Mouse (Mus musculus) embryonic facial prominence, embryonic 14.5 days (tissue): Measurements from ENCODE around the gene Panx1. TPM values are rescaled to one million over a fixed set of nuclear protein-coding genes. Genes with fewer than 3 reads are reported as not detected.

Experiments
- ATAC-seq: fragments of 200-750 bp; cut with Nextera tagmentation; 2 replicates; pipeline ENCODE4 v1.8.0; 2017; ENCODE audit warnings: low read depth, moderate number of reproducible peaks, moderate TSS enrichment
- DNase-seq: peaks from one replicate; pipeline ENCODE4 v3.0.0-alpha.2; 2015; ENCODE audit warnings: low spot score
- H3K27ac ChIP-seq: fragments of 300-500 bp; sonication (generic); replicated peaks from 2 replicates; pipeline ENCODE4 v1.5.1; 2014; ENCODE audit warnings: low read depth, mild to moderate bottlenecking, low read length, moderate library complexity
- H3K27me3 ChIP-seq: fragments of 300-500 bp; sonication (generic); replicated peaks from 2 replicates; pipeline ENCODE4 v1.6.1; 2014; ENCODE audit warnings: low read length; ENCODE audit not compliant: control insufficient read depth, insufficient read depth
- H3K36me3 ChIP-seq: fragments of 300-500 bp; sonication (generic); 2 replicates; pipeline ENCODE4 v1.6.1; 2014; ENCODE audit warnings: low read length, mixed read lengths; ENCODE audit not compliant: control insufficient read depth, insufficient read depth
- H3K4me1 ChIP-seq: fragments of 300-500 bp; sonication (generic); 2 replicates; pipeline ENCODE4 v1.6.1; 2014; ENCODE audit warnings: antibody characterized with exemption, low read length; ENCODE audit not compliant: control insufficient read depth, insufficient read depth
- H3K4me2 ChIP-seq: fragments of 300-500 bp; sonication (generic); 2 replicates; pipeline ENCODE4 v1.6.1; 2014; ENCODE audit warnings: low read depth, mild to moderate bottlenecking, low read length, moderate library complexity, mixed read lengths
- H3K4me3 ChIP-seq: fragments of 300-500 bp; sonication (generic); 2 replicates; pipeline ENCODE4 v1.5.1; 2014; ENCODE audit warnings: low read depth, mild to moderate bottlenecking, low read length
- H3K9ac ChIP-seq: fragments of 300-500 bp; sonication (generic); 2 replicates; pipeline ENCODE4 v1.6.1; 2014; ENCODE audit warnings: low read depth, mild to moderate bottlenecking, low read length, moderate library complexity, mixed read lengths
- H3K9me3 ChIP-seq: fragments of 300-500 bp; sonication (generic); 2 replicates; pipeline ENCODE4 v1.6.1; 2016; ENCODE audit warnings: low read length; ENCODE audit not compliant: control insufficient read depth
- WGBS: fragments of 180-500 bp; shearing (Covaris S2); extraction: QIAGEN DNeasy Blood & Tissue Kit; methylation state at CpG from one replicate; pipeline ENCODE4 v1.1.7; 2014; 5-methylcytosine and 5-hydroxymethylcytosine counted together
- polyA plus RNA-seq: library from polyadenylated mRNA; unstranded; fragments of >200 nt; fragmentation: Nextera tagmentation; extraction: Ambion mirVana; gene quantifications from 2 replicates; pipeline ENCODE4 v1.2.1, GENCODE M21; 2014

Panx1 gene
- polyA plus RNA-seq, 1 experiment from 2014 or later = 48.3 TPM

GRCm38 (mm10) chr9:14970805-14971525, 74.3 kb downstream of the Panx1 start:
- Histone ChIP-seq H3K36me3 (no peaks in the 10 kb centered on the region), H3K9me3 (no peaks in the 10 kb centered on the region), H3K4me2 (no peak overlapping the region), H3K27ac (no peak overlapping the region), H3K9ac (no peak overlapping the region), H3K27me3 (no peaks in the 10 kb centered on the region), H3K4me1 (no peaks in the 10 kb centered on the region), H3K4me3 (no peak overlapping the region)
- no peak for DNase-seq
- ATAC-seq = no peak
- 77% methylated on average over 3 of the region's 3 CpGs for WGBS

GRCm38 (mm10) chr9:14970211-14970610, 75.1 kb downstream of the Panx1 start:
- no peaks in the 10 kb centered on the region for H3K9me3 ChIP-seq
- ATAC-seq = no peak
- H3K4me2 ChIP-seq = no peak overlapping the region
- no peak overlapping the region for H3K27ac ChIP-seq
- H3K27me3 ChIP-seq = no peaks in the 10 kb centered on the region
- H3K36me3 ChIP-seq = no peaks in the 10 kb centered on the region
- no peak overlapping the region for H3K4me3 ChIP-seq
- no peak for DNase-seq
- H3K9ac ChIP-seq = no peak overlapping the region
- no peaks in the 10 kb centered on the region for H3K4me1 ChIP-seq
- WGBS = 76% methylated on average over 4 of the region's 4 CpGs

- Histone ChIP-seq H3K4me2 (no peak overlapping the region), H3K9me3 (no peaks in the 10 kb centered on the region), H3K9ac (no peak overlapping the region), H3K27me3 (no peaks in the 10 kb centered on the region), H3K4me1 (no peaks in the 10 kb centered on the region), H3K36me3 (no peaks in the 10 kb centered on the region), H3K27ac (no peak overlapping the region), H3K4me3 (no peak overlapping the region)
- 90% methylated on average over 1 of the region's 1 CpGs for WGBS
- no peak for ATAC-seq
- DNase-seq = no peak
Observed at GRCm38 (mm10) chr9:14967598-14967997, 77.7 kb downstream of the Panx1 start.

- Histone ChIP-seq H3K27ac (no peak overlapping the region), H3K27me3 (no peaks in the 10 kb centered on the region), H3K4me3 (no peak overlapping the region), H3K4me1 (no peaks in the 10 kb centered on the region), H3K9me3 (no peaks in the 10 kb centered on the region), H3K4me2 (no peak overlapping the region), H3K36me3 (no peaks in the 10 kb centered on the region), H3K9ac (no peak overlapping the region)
- no peak for DNase-seq
- WGBS = 62% methylated on average over 4 of the region's 4 CpGs
- no peak for ATAC-seq
Observed at GRCm38 (mm10) chr9:14966787-14967186, 78.5 kb downstream of the Panx1 start.

GRCm38 (mm10) chr9:14965368-14965767, 79.9 kb downstream of the Panx1 start:
- Histone ChIP-seq H3K27ac (no peak overlapping the region), H3K4me1 (no peaks in the 10 kb centered on the region), H3K9ac (no peak overlapping the region), H3K4me3 (no peak overlapping the region), H3K4me2 (no peak overlapping the region), H3K36me3 (no peaks in the 10 kb centered on the region), H3K9me3 (no peaks in the 10 kb centered on the region), H3K27me3 (no peaks in the 10 kb centered on the region)
- ATAC-seq (no peak; the same call in 1 of the 2 replicates), DNase-seq (peak; percentile 20)

- DNase-seq (no peak), ATAC-seq (no peak)
- H3K4me2 ChIP-seq = no peak overlapping the region
- H3K9ac ChIP-seq = no peak overlapping the region
- no peaks in the 10 kb centered on the region for H3K36me3 ChIP-seq
- H3K4me1 ChIP-seq = no peaks in the 10 kb centered on the region
- no peak overlapping the region for H3K4me3 ChIP-seq
- no peak overlapping the region for H3K27ac ChIP-seq
- H3K27me3 ChIP-seq = no peaks in the 10 kb centered on the region
- no peaks in the 10 kb centered on the region for H3K9me3 ChIP-seq
- WGBS = no CpG with 5 or more reads among the region's 1 CpGs
Observed at GRCm38 (mm10) chr9:14962769-14963168, 82.5 kb downstream of the Panx1 start.

GRCm38 (mm10) chr9:14954659-14955058, 90.6 kb downstream of the Panx1 start:
- Histone ChIP-seq H3K9me3 (no peaks in the 10 kb centered on the region), H3K4me3 (no peak overlapping the region), H3K9ac (no peak overlapping the region), H3K4me1 (no peaks in the 10 kb centered on the region), H3K27me3 (no peaks in the 10 kb centered on the region), H3K4me2 (no peak overlapping the region), H3K36me3 (no peaks in the 10 kb centered on the region), H3K27ac (no peak overlapping the region)
- DNase-seq (no peak), ATAC-seq (no peak)
- 64% methylated on average over 1 of the region's 1 CpGs for WGBS

Other genes starting within 250 kb of the Panx1 start
- 3.2 and 4.4 TPM in 2 replicates for gene Gpr83, start 185.3 kb downstream of the Panx1 start, polyA plus RNA-seq
- 0.26 and 0.51 TPM in 2 replicates for gene Izumo1r, start 141.5 kb downstream of the Panx1 start, polyA plus RNA-seq
- gene Hephl1, start 66.6 kb upstream of the Panx1 start, polyA plus RNA-seq = 0.18 and 0.31 TPM in 2 replicates
- gene Vstm5, start 193.6 kb upstream of the Panx1 start, polyA plus RNA-seq = 6.3 and 6.4 TPM in 2 replicates
- gene Med17, start 234.5 kb upstream of the Panx1 start, polyA plus RNA-seq = 30.1 and 35.5 TPM in 2 replicates